Mouse (Mus musculus) brain, embryonic 14.5 days (tissue): ENCODE data around the gene Pmvk. TPM values are rescaled to one million over a fixed set of nuclear protein-coding genes. Genes with fewer than 3 reads are reported as not detected.
A peak's percentile ranks its signal among the peaks of the same experiment; 100 is the strongest.

Experiments used
- DNase-seq: peaks from one replicate; pipeline ENCODE4 v3.0.0-alpha.2; 2011; ENCODE audit warnings: low read depth
- CTCF ChIP-seq: fragments of 200-500 bp; IDR thresholded peaks from 2 replicates; pipeline ENCODE4 v1.5.1; 2012; ENCODE audit warnings: inconsistent platforms, mild to moderate bottlenecking, moderate library complexity, borderline replicate concordance; ENCODE audit not compliant: insufficient read depth, insufficient read length; ENCODE audit errors: extremely low read depth
- POLR2A ChIP-seq: fragments of 200-500 bp; IDR thresholded peaks from 2 replicates; pipeline ENCODE4 v1.6.1; 2012; ENCODE audit warnings: mild to moderate bottlenecking, inconsistent platforms, borderline replicate concordance; ENCODE audit not compliant: poor library complexity, insufficient read depth, insufficient read length, severe bottlenecking; ENCODE audit errors: extremely low read depth
- polyA plus RNA-seq: library from polyadenylated mRNA; depleted of rRNA; stranded (reverse); fragments of >200 nt; gene quantifications from 2 replicates; pipeline ENCODE4 v1.2.3, GENCODE M21; 2012; rRNA removed

Pmvk gene
- polyA plus RNA-seq, 1 experiment = 86.3 TPM

DNA sequence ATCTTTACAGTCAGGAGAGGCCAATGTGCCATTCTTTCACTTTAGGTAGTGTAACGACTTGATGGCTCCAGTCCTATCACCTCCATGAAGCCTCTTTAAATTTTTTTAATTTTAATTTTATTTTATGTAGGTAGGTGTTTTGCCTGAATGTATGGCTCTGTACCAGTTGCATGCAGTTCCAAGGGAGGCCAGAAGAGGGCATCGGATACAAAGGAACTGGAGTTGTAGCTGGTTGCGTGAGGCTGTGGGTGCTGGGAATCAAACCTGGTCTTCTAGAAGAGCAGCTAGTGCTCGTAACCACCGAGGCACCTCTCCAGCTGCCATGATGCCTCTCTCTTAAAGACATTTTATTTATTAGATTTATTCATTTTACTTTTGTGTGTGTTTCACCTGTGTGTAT, 62.0 kb downstream of the Pmvk start:
- no peak for DNase-seq
- TF ChIP-seq POLR2A (no peak), CTCF (peak; percentile 34; the same call in 1 of the 2 replicates)

Other genes with a start within 250 kb of the Pmvk start
- gene Thbs3, start 239.4 kb upstream of the Pmvk start, polyA plus RNA-seq = 117 and 168 TPM in 2 replicates
- gene Mtx1, start 227.5 kb upstream of the Pmvk start, polyA plus RNA-seq = 146 and 201 TPM in 2 replicates
- 9.3 and 10.0 TPM in 2 replicates for gene Muc1, start 225.5 kb upstream of the Pmvk start, polyA plus RNA-seq
- 86.7 and 106 TPM in 2 replicates for gene Krtcap2, start 208.6 kb upstream of the Pmvk start, polyA plus RNA-seq
- 131 and 144 TPM in 2 replicates for gene Trim46, start 208.2 kb upstream of the Pmvk start, polyA plus RNA-seq
- 145 and 269 TPM in 2 replicates for gene Dpm3, start 195.2 kb upstream of the Pmvk start, polyA plus RNA-seq
- 41.4 and 71.8 TPM in 2 replicates for gene Slc50a1, start 184.0 kb upstream of the Pmvk start, polyA plus RNA-seq
- gene Efna1, start 173.4 kb upstream of the Pmvk start, polyA plus RNA-seq = 11.2 and 12.0 TPM in 2 replicates
- gene Efna3, start 131.6 kb upstream of the Pmvk start, polyA plus RNA-seq = 59.4 and 60.3 TPM in 2 replicates
- 12.6 and 22.9 TPM in 2 replicates for gene Efna4, start 116.5 kb upstream of the Pmvk start, polyA plus RNA-seq
- 63.6 and 75.5 TPM in 2 replicates for gene Adam15, start 104.5 kb upstream of the Pmvk start, polyA plus RNA-seq
- gene Dcst2, start 92.6 kb upstream of the Pmvk start, polyA plus RNA-seq = 0.38 and 0.57 TPM in 2 replicates
- 0.04 TPM in 1 of 2 replicates, not detected in the other for gene Dcst1, start 89.3 kb upstream of the Pmvk start, polyA plus RNA-seq
- gene Zbtb7b, start 59.8 kb upstream of the Pmvk start, polyA plus RNA-seq = 2.4 and 2.8 TPM in 2 replicates
- gene Lenep, start 51.7 kb upstream of the Pmvk start, polyA plus RNA-seq = 4.6 and 5.2 TPM in 2 replicates
- gene Flad1, start 42.7 kb upstream of the Pmvk start, polyA plus RNA-seq = 39.4 and 53.9 TPM in 2 replicates
- 79.8 and 129 TPM in 2 replicates for gene Cks1b, start 36.2 kb upstream of the Pmvk start, polyA plus RNA-seq
- 29.5 and 30.2 TPM in 2 replicates for gene Shc1, start 36.1 kb upstream of the Pmvk start, polyA plus RNA-seq
- 71.6 and 90.9 TPM in 2 replicates for gene Pygo2, start 24.3 kb upstream of the Pmvk start, polyA plus RNA-seq
- gene Pbxip1, start 17.8 kb upstream of the Pmvk start, polyA plus RNA-seq = 9.5 and 13.6 TPM in 2 replicates
- gene Kcnn3, start 65.6 kb downstream of the Pmvk start, polyA plus RNA-seq = 11.5 and 13.8 TPM in 2 replicates